Comparison of ENCODE assay signal across 34 mouse cellular contexts in the genomic region with DNA sequence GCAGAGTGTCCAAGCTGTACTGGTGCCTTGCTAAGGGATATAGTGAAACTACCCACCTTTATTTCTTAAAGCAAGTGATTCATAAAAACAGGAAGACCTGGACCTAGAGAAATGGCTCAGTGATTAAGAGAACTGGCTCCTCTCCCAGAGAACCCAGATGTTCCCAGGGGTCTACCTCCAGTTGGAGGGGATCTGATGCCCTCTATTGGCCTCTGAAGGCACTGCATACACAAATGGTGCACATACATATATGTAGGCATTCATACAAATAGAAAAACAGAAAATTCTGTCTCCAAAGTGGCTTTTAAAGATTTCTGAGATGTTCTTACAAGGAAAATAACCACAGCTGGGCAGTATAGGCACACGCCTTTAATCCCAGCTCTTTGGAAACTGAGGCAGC. TPM values are rescaled to one million over a fixed set of nuclear protein-coding genes. Genes with fewer than 3 reads are reported as not detected.
DNase-seq lines count a peak whose midpoint lies in the region; ATAC-seq and TF ChIP-seq lines count a peak whose summit lies in the region.
"Had no signal": no experiment of that assay in that cellular context is flagged by ENCODE, and none has a peak within 500 bp of the region (broad histone marks: within the 10 kb centered on the region; RNA-seq: fewer than 3 reads in every experiment).

No protein-coding gene starts in this region.

- DNase-seq in liver, postnatal 0 days, result no peak
- DNase-seq in liver (no peak), MEL (ENCODE audit: low read depth, low spot score) (peak; percentile 27)
- DNase-seq in stomach, postnatal 0 days (ENCODE audit: low spot score), result no peak
- DNase-seq in yolk sac, embryonic 10.5 days (ENCODE audit: low spot score), result no peak
- DNase-seq: adrenal gland, adult 2 months; adrenal gland, postnatal 36 days; B cell, adult 2 months; cerebellum, adult 9-10 months; gastrocnemius, adult 2 months; heart, postnatal 10 days; kidney, postnatal 25 days; lung, adult 2 months; lung, postnatal 10 days; midbrain, embryonic 14.5 days; retina, postnatal 1 day; right cerebral cortex, postnatal 14 days; thymus, postnatal 14 days had no signal

- H3K36me3 ChIP-seq in intestine, postnatal 0 days (ENCODE audit: control insufficient read depth, insufficient read depth), result peaks cover 18% of the 10 kb centered on the region; the same call in 1 of the 2 replicates
- H3K36me3 ChIP-seq in intestine, embryonic 15.5 days, result peaks cover 6% of the 10 kb centered on the region; the same call in 1 of the 2 replicates
- H3K36me3 ChIP-seq in liver, postnatal 0 days (replicated peaks; ENCODE audit: insufficient read depth, low read length), result peaks cover 7% of the 10 kb centered on the region; the same call in 1 of the 2 replicates
- H3K36me3 ChIP-seq in MEL (ENCODE audit: control insufficient read depth in 1 of 2, insufficient read depth in 2 of 2, low read length in 2 of 2), result peaks cover 0 to 12% of the 10 kb centered on the region in 2 experiments; a peak in 2 of 4 replicates
- H3K36me3 ChIP-seq in stomach, postnatal 0 days (ENCODE audit: control insufficient read depth, insufficient read depth, low read length), result no peaks in the 10 kb centered on the region; the same call in 1 of the 2 replicates
- H3K36me3 ChIP-seq: G1E; heart, embryonic 13.5 days; kidney, embryonic 15.5 days had no signal

- no peak overlapping the region for H3K4me2 ChIP-seq in intestine, postnatal 0 days (replicated peaks; ENCODE audit: low read depth)
- H3K4me2 ChIP-seq in intestine, embryonic 15.5 days (replicated peaks), result no peak overlapping the region
- H3K4me2 ChIP-seq in liver, postnatal 0 days (ENCODE audit: low read depth, low read length), result no peak overlapping the region
- H3K4me2 ChIP-seq in stomach, postnatal 0 days (replicated peaks; ENCODE audit: low read depth), result no peak overlapping the region
- H3K4me2 ChIP-seq: embryonic facial prominence, embryonic 13.5 days; forebrain, embryonic 15.5 days; heart, embryonic 13.5 days; kidney, embryonic 15.5 days; limb, embryonic 12.5 days; liver, embryonic 11.5 days; neural tube, embryonic 15.5 days had no signal

- TF ChIP-seq EP300 in liver, postnatal 0 days (IDR thresholded peaks at IDR 0.05; ENCODE audit: low read depth), result no peak
- TF ChIP-seq EP300 in MEL (IDR thresholded peaks at IDR 0.05; ENCODE audit: low read depth in 1 of 2, low read length in 2 of 2), result no peak
- TF ChIP-seq EP300 in stomach, postnatal 0 days (optimal IDR thresholded peaks at IDR 0.05), result no peak

- no peak for TF ChIP-seq RAD21 in MEL (IDR thresholded peaks at IDR 0.05; ENCODE audit: low read depth, low read length)

- no peaks in the 10 kb centered on the region for H3K9me3 ChIP-seq in intestine, postnatal 0 days (ENCODE audit: control insufficient read depth)
- no peaks in the 10 kb centered on the region for H3K9me3 ChIP-seq in intestine, embryonic 15.5 days
- H3K9me3 ChIP-seq in liver, postnatal 0 days (ENCODE audit: low read length), result no peaks in the 10 kb centered on the region
- H3K9me3 ChIP-seq in MEL (replicated peaks; ENCODE audit: insufficient read depth, low read length), result no peaks in the 10 kb centered on the region
- H3K9me3 ChIP-seq in stomach, postnatal 0 days (ENCODE audit: control insufficient read depth, low read length), result no peaks in the 10 kb centered on the region
- H3K9me3 ChIP-seq: forebrain, embryonic 10.5 days; forebrain, embryonic 15.5 days; G1E; neural tube, embryonic 15.5 days had no signal

- 94% methylated on average over 1 of the region's 1 CpGs for WGBS in intestine, postnatal 0 days
- WGBS in intestine, embryonic 15.5 days, result 91% methylated on average over 1 of the region's 1 CpGs
- 79% methylated on average over 1 of the region's 1 CpGs for WGBS in liver, postnatal 0 days (ENCODE audit: insufficient replicate concordance)
- 100% methylated on average over 1 of the region's 1 CpGs for WGBS in stomach, postnatal 0 days

- H3K27ac ChIP-seq in intestine, postnatal 0 days (ENCODE audit: low read depth, low read length), result no peak overlapping the region
- no peak overlapping the region for H3K27ac ChIP-seq in intestine, embryonic 15.5 days
- no peak overlapping the region for H3K27ac ChIP-seq in liver, postnatal 0 days (ENCODE audit: low read depth)
- H3K27ac ChIP-seq in MEL (ENCODE audit: control insufficient read depth, low read depth, low read length), result no peak overlapping the region
- H3K27ac ChIP-seq in stomach, postnatal 0 days (replicated peaks), result no peak overlapping the region
- H3K27ac ChIP-seq: embryonic facial prominence, embryonic 13.5 days; forebrain, embryonic 10.5 days; forebrain, embryonic 15.5 days; gastrocnemius, adult 2 months; heart, embryonic 13.5 days; hindbrain, embryonic 10.5 days; kidney, embryonic 15.5 days; limb, embryonic 12.5 days; macrophage; neural tube, embryonic 15.5 days had no signal

- H3K27me3 ChIP-seq in intestine, postnatal 0 days (replicated peaks; ENCODE audit: control insufficient read depth, insufficient read depth, low read length), result no peaks in the 10 kb centered on the region
- H3K27me3 ChIP-seq in intestine, embryonic 15.5 days (replicated peaks), result no peaks in the 10 kb centered on the region
- H3K27me3 ChIP-seq in liver, postnatal 0 days (ENCODE audit: insufficient read depth, low read length), result no peaks in the 10 kb centered on the region
- no peaks in the 10 kb centered on the region for H3K27me3 ChIP-seq in MEL (ENCODE audit: control insufficient read depth in 1 of 2, insufficient read depth in 2 of 2, low read length in 2 of 2)
- H3K27me3 ChIP-seq in stomach, postnatal 0 days (ENCODE audit: control insufficient read depth, insufficient read depth, low read length), result no peaks in the 10 kb centered on the region
- H3K27me3 ChIP-seq: embryonic facial prominence, embryonic 13.5 days; forebrain, embryonic 15.5 days; heart, embryonic 13.5 days; kidney, embryonic 15.5 days; limb, embryonic 12.5 days; neural tube, embryonic 15.5 days had no signal

- peak; percentile 36 for TF ChIP-seq CTCF in intestine, postnatal 0 days (IDR thresholded peaks at IDR 0.05; ENCODE audit: low read depth)
- 0 out of 2 replicates have a peak, but pooled peaks have one; percentile 10 for TF ChIP-seq CTCF in liver, postnatal 0 days (IDR thresholded peaks at IDR 0.05; ENCODE audit: low read depth)
- TF ChIP-seq CTCF in MEL (IDR thresholded peaks at IDR 0.05 in 2 of 3, conservative IDR thresholded peaks at IDR 0.05 in 1 of 3; ENCODE audit: control insufficient read depth in 1 of 3, insufficient read depth in 1 of 3, low read depth in 2 of 3, low read length in 3 of 3, poor library complexity in 1 of 3, severe bottlenecking in 1 of 3), result peak; percentile 9 to 32 (median 30); a peak in 4 of 6 replicates
- peak; percentile 29 for TF ChIP-seq CTCF in stomach, postnatal 0 days (IDR thresholded peaks at IDR 0.05; ENCODE audit: low read depth)

- H3K4me3 ChIP-seq in intestine, postnatal 0 days (ENCODE audit: low read depth, low read length), result no peak overlapping the region
- H3K4me3 ChIP-seq in intestine, embryonic 15.5 days (replicated peaks), result no peak overlapping the region
- H3K4me3 ChIP-seq in liver, postnatal 0 days (ENCODE audit: low read depth, low read length), result no peak overlapping the region
- H3K4me3 ChIP-seq in MEL (ENCODE audit: control insufficient read depth in 1 of 2, insufficient read depth in 1 of 2, low read depth in 2 of 2, low read length in 2 of 2), result no peak overlapping the region
- H3K4me3 ChIP-seq in stomach, postnatal 0 days (ENCODE audit: low read depth, low read length), result no peak overlapping the region
- H3K4me3 ChIP-seq: embryonic facial prominence, embryonic 13.5 days; forebrain, embryonic 10.5 days; forebrain, embryonic 15.5 days; gastrocnemius, adult 2 months; heart, embryonic 13.5 days; hindbrain, embryonic 10.5 days; kidney, embryonic 15.5 days; limb, embryonic 12.5 days; neural tube, embryonic 15.5 days had no signal

- no peak for TF ChIP-seq POLR2A in MEL (IDR thresholded peaks at IDR 0.05; ENCODE audit: control insufficient read depth in 1 of 2, insufficient read depth in 1 of 2, low read depth in 1 of 2, low read length in 2 of 2, poor library complexity in 1 of 2)

- H3K9ac ChIP-seq in intestine, postnatal 0 days (ENCODE audit: low read depth, low read length), result no peak overlapping the region
- H3K9ac ChIP-seq in intestine, embryonic 15.5 days, result no peak overlapping the region
- no peak overlapping the region for H3K9ac ChIP-seq in liver, postnatal 0 days (replicated peaks)
- H3K9ac ChIP-seq in MEL (ENCODE audit: control insufficient read depth, low read depth, low read length, poor library complexity, severe bottlenecking), result no peak overlapping the region
- no peak overlapping the region for H3K9ac ChIP-seq in stomach, postnatal 0 days (ENCODE audit: low read length)
- H3K9ac ChIP-seq: embryonic facial prominence, embryonic 13.5 days; forebrain, embryonic 15.5 days; heart, embryonic 13.5 days; kidney, embryonic 15.5 days; limb, embryonic 12.5 days; neural tube, embryonic 15.5 days had no signal

- H3K79me2 ChIP-seq in MEL (ENCODE audit: control insufficient read depth, insufficient read depth, low read length, poor library complexity), result no peaks in the 10 kb centered on the region; the same call in 1 of the 2 replicates

- no peaks in the 10 kb centered on the region for H3K4me1 ChIP-seq in intestine, postnatal 0 days (replicated peaks; ENCODE audit: control insufficient read depth, insufficient read depth, low read length)
- no peaks in the 10 kb centered on the region for H3K4me1 ChIP-seq in intestine, embryonic 15.5 days (replicated peaks)
- H3K4me1 ChIP-seq in liver, postnatal 0 days (ENCODE audit: insufficient read depth), result peaks cover 4% of the 10 kb centered on the region; the same call in 1 of the 2 replicates
- no peaks in the 10 kb centered on the region for H3K4me1 ChIP-seq in MEL (ENCODE audit: control insufficient read depth in 1 of 2, insufficient read depth in 2 of 2, low read length in 2 of 2)
- H3K4me1 ChIP-seq in stomach, postnatal 0 days (replicated peaks; ENCODE audit: control insufficient read depth, insufficient read depth), result no peaks in the 10 kb centered on the region; the same call in 1 of the 2 replicates
- H3K4me1 ChIP-seq: heart, embryonic 13.5 days; limb, embryonic 12.5 days had no signal

- ATAC-seq in intestine, postnatal 0 days, result no peak
- no peak for ATAC-seq in intestine, embryonic 15.5 days
- no peak for ATAC-seq in liver, postnatal 0 days
- no peak for ATAC-seq in stomach, postnatal 0 days (ENCODE audit: low FRiP score, low TSS enrichment)
- ATAC-seq: activated CD4-positive, CD25-positive, alpha-beta regulatory T cell, adult 4 months; forebrain, embryonic 15.5 days; hindbrain, embryonic 16.5 days; intestine, embryonic 16.5 days had no signal

RNA-seq across cellular contexts. Expression of gene Bdh1, which starts 18.0 kb away (rescaled TPM):
- 327 and 338 TPM in 2 replicates for polyA plus RNA-seq in intestine, postnatal 0 days (2015; fragmentation: Nextera tagmentation; extraction: Ambion mirVana)
- 174 and 190 TPM in 2 replicates for polyA plus RNA-seq in intestine, embryonic 15.5 days (2015; fragmentation: Nextera tagmentation; extraction: Ambion mirVana)
- 208 and 246 TPM in 2 replicates for polyA plus RNA-seq in liver, postnatal 0 days (2015; fragmentation: Nextera tagmentation; extraction: Ambion mirVana)
- total RNA-seq in MEL (2012; rRNA removed), result 67.5 and 73.4 TPM in 2 replicates
- 100 to 1,000 TPM in 1 of 2 experiments, not detected in 1; 187 TPM for polyA plus RNA-seq in MEL (2012; ENCODE audit: insufficient read depth in 1 of 2, insufficient read length in 2 of 2, low read depth in 1 of 2, low replicate concordance in 2 of 2, missing spikeins in 1 of 2)
- 115 and 125 TPM in 2 replicates for polyA plus RNA-seq in stomach, postnatal 0 days (2015; fragmentation: Nextera tagmentation; extraction: Ambion mirVana)
- polyA plus RNA-seq: G1E had no signal
